Mouse (Mus musculus): ENCODE results near the gene Tdg. TPM values are rescaled to one million over a fixed set of nuclear protein-coding genes. Genes with fewer than 3 reads are reported as not detected.
"Not testable (repeated sequence)": the region's sequence is repeated elsewhere in the genome, so short reads cannot be mapped to it uniquely, and the experiment has no call there.

Gene Tdg
- 117 and 137 TPM in 2 replicates for polyA plus RNA-seq (2012; rRNA removed)

DNA sequence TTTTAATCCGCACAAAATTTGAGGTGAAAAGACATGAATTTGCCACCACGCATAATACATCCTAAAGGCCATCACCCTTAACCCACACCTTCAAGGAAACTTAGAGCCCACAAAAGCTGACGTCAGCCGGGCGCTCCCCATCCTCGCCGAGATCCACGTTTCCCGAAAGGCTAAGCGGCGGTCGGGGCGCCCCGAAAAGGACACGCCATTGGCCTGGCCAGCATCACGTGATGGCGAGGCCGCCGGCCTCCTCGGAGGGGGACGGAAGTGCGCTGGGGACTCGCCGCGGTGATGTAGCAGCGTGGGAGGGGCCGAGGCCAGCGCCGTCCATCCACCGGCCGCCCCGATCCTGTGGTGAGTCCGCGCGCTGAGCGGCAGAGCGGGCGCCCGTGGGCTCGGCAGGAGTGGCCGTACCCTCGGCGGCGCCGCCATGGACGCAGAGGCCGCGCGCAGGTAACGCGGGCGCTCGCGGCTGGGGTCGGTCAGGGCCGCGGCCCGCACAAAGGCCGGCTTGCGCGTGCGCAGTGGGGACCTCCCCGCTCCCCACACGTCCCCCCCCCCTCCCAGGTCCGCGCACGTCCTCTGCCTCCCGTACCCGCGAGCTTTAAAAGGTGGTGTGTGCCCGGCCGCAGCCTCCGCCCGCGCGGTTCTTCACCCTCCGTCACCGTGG lies at the start of gene Tdg:
Gene Tdg, plus strand, starts transcription at position 243 of the 670 bp plus-strand sequence.
- peak; percentile 98 for DNase-seq (ENCODE audit: low read depth)
- peak; percentile 40; the same call in 1 of the 2 replicates for TF ChIP-seq POLR2A (IDR thresholded peaks at IDR 0.05; ENCODE audit: borderline replicate concordance, extremely low read depth, insufficient read depth, insufficient read length, poor library complexity, severe bottlenecking)

DNA sequence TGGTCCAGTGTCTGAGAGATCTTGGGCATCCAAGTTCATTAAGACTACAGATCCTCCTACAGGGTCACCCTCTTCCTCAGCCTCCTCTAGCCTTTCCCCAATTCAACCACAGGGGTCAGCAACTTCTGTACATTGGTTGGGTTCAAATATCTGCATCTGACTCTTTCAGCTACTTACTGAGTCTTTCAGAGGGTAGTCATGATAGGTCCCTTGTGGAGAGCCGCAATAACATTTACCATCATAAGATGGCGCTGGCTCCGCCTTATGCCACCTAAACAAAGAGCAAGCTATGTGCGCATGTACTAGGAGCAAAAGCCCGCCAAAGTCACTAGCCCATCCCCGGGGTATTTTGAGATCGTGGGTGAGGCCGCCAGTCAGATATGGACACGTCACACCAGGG lies 40.0 kb upstream of the Tdg start:
- not testable (repeated sequence) for DNase-seq (ENCODE audit: low read depth)

GRCm38 (mm10) chr10:82594421-82594820 lies 35.2 kb upstream of the Tdg start:
- DNase-seq (ENCODE audit: low read depth) = not testable (repeated sequence)

- DNase-seq (ENCODE audit: low read depth) = peak; percentile 5
- no peak for TF ChIP-seq POLR2A (IDR thresholded peaks at IDR 0.05; ENCODE audit: borderline replicate concordance, extremely low read depth, insufficient read depth, insufficient read length, poor library complexity, severe bottlenecking)
- no peak for TF ChIP-seq CTCF (IDR thresholded peaks at IDR 0.05; ENCODE audit: borderline replicate concordance, extremely low read depth, insufficient read depth, insufficient read length)
Observed at GRCm38 (mm10) chr10:82622235-82622634, 7.4 kb upstream of the Tdg start.

DNA sequence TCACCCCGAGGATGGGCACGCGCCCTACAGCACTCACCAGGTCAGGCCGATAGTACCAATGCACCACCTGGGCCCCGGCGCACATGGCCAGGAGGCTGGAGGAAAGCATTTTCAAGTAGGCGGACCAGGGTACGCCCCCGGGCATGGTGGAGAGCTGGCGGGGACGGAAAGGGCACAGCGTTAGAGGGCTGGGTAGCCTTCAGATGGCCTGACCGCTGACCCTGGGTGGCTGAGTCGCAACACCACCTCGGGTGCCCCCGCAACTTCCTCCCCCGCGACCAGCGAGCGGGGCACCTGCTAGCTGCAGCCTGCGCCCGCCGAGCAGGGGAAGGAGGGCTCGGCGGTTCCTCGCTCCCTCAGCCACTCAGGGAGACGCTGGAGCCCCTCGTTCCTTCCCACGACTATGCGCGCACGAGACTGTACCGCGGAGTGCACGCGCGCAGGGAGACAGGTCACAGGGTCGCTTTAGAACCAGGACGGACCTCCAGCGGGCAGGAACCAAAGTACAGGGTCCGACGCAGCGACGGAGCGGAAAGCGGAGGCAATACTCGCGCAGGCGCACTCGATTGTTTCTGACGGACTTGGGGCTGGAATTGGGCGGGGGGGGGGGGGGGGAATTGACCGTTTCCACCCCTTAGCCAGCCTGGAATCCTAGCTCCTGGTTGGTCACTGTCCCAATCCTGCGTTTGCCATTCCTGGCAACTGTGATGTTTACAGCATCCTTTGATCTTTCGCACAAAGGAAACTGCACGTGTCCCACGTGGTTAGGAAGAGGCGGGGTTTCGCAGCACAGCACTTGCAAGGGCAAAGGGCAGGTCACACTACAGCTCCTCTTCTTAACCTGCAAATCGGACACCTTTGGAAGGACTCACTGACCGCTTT lies 6.7 kb upstream of the Tdg start, which contains the start of gene 1190007I07Rik:
Gene 1190007I07Rik, minus strand, starts transcription at position 558 of the 882 bp plus-strand sequence.
- DNase-seq (ENCODE audit: low read depth) = peak; percentile 97
- TF ChIP-seq CTCF (IDR thresholded peaks at IDR 0.05; ENCODE audit: borderline replicate concordance, extremely low read depth, insufficient read depth, insufficient read length) (peak; percentile 12; the same call in 1 of the 2 replicates), POLR2A (IDR thresholded peaks at IDR 0.05; ENCODE audit: borderline replicate concordance, extremely low read depth, insufficient read depth, insufficient read length, poor library complexity, severe bottlenecking) (no peak)

GRCm38 (mm10) chr10:82623553-82623932 lies 6.1 kb upstream of the Tdg start:
- not testable (repeated sequence) for DNase-seq (ENCODE audit: low read depth)

GRCm38 (mm10) chr10:82629111-82629585 lies 480 bp upstream of the Tdg start:
- DNase-seq (ENCODE audit: low read depth) = no peak
- TF ChIP-seq CTCF (IDR thresholded peaks at IDR 0.05; ENCODE audit: borderline replicate concordance, extremely low read depth, insufficient read depth, insufficient read length) = no peak
- no peak for TF ChIP-seq POLR2A (IDR thresholded peaks at IDR 0.05; ENCODE audit: borderline replicate concordance, extremely low read depth, insufficient read depth, insufficient read length, poor library complexity, severe bottlenecking)

DNA sequence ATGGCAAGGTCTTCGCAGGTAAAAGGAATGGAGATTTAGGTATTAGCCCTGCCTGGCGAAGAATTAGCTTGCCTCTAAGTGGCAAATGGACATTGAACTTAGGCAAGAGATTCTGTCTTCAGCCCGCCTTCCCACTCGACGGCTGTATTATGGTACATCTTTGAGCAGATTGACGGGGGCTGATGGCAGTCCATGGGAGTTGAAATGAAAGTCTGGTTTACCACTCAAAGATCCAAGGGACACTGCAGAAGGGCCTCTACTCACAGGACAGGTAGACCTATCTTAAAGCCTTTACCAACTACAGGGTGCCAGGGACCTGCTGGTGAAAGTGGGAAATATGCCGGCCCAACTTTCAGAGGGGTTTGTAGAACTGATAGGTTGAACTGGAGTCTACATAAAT lies 869 bp downstream of the Tdg start:
- TF ChIP-seq POLR2A (IDR thresholded peaks at IDR 0.05; ENCODE audit: borderline replicate concordance, extremely low read depth, insufficient read depth, insufficient read length, poor library complexity, severe bottlenecking) (no peak), CTCF (IDR thresholded peaks at IDR 0.05; ENCODE audit: borderline replicate concordance, extremely low read depth, insufficient read depth, insufficient read length) (no peak)

DNA sequence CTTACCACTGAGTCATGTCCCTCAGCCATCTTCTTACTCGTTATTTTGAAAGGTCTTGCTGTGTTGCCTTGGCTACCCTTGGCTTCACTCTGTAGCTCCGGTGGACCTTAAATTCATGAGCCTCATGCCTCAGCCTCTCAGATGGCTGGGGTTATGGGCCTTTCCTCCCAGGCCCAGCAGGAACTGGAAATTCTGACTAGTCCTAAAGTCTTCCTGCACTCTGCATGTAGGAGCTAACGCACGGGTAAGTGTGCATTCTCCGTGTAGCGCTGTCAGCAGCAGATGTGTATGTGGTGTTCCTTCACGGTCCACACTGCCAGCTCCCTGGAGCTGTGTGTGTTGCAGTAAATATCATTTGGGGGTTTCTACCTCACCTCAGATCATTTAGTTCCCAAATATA lies 1.5 kb downstream of the Tdg start:
- TF ChIP-seq POLR2A (IDR thresholded peaks at IDR 0.05; ENCODE audit: borderline replicate concordance, extremely low read depth, insufficient read depth, insufficient read length, poor library complexity, severe bottlenecking) (no peak), CTCF (IDR thresholded peaks at IDR 0.05; ENCODE audit: borderline replicate concordance, extremely low read depth, insufficient read depth, insufficient read length) (no peak)
- DNase-seq (ENCODE audit: low read depth) = no peak

More for the DNA sequence above, 869 bp downstream of the Tdg start:
- no peak for DNase-seq (ENCODE audit: low read depth)

GRCm38 (mm10) chr10:82632496-82633280 lies 3.1 kb downstream of the Tdg start:
- TF ChIP-seq POLR2A (IDR thresholded peaks at IDR 0.05; ENCODE audit: borderline replicate concordance, extremely low read depth, insufficient read depth, insufficient read length, poor library complexity, severe bottlenecking) = no peak
- TF ChIP-seq CTCF (IDR thresholded peaks at IDR 0.05; ENCODE audit: borderline replicate concordance, extremely low read depth, insufficient read depth, insufficient read length) = no peak
- DNase-seq (ENCODE audit: low read depth) = no peak

DNA sequence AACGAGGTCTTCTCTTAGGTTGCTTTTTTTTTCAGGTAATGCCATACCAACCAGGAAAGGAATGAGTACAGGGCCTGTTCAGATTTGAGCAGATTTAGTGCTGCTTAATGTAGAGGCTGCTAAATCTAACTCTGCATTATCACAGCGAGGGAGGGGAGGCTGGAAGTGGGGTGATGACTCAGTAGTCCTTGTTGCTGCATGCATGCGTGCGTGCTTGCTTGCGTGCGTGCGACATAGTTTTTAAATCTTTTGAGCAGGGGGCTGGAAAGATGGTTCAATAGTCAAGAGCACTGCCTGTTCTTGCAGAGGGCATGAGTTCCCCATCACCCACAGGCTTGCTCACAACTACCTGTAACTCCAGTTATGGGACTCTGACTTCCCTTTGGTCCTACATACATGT lies 4.7 kb downstream of the Tdg start:
- no peak for DNase-seq (ENCODE audit: low read depth)
- no peak for TF ChIP-seq CTCF (IDR thresholded peaks at IDR 0.05; ENCODE audit: borderline replicate concordance, extremely low read depth, insufficient read depth, insufficient read length)
- TF ChIP-seq POLR2A (IDR thresholded peaks at IDR 0.05; ENCODE audit: borderline replicate concordance, extremely low read depth, insufficient read depth, insufficient read length, poor library complexity, severe bottlenecking) = no peak

DNA sequence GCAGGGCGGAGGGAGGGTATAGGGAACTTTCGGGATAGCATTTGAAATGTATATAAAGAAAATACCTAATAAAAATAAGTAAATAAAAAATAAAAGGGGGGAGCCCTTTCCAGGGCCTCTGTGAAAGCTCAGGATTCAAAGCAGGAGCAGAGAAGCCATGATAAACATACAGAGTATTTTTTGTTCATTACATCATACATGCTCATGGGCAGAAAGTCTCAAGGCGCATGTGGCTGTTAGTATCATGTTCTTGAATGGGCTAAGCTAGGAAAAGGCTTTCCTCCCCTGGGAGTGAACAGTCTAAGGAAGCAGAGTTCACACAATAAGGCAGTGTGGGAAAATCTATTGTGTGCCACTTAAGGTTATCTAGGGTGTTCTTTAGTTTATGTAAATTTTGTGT lies 6.7 kb downstream of the Tdg start:
- DNase-seq (ENCODE audit: low read depth) = no peak
- TF ChIP-seq POLR2A (IDR thresholded peaks at IDR 0.05; ENCODE audit: borderline replicate concordance, extremely low read depth, insufficient read depth, insufficient read length, poor library complexity, severe bottlenecking) (no peak), CTCF (IDR thresholded peaks at IDR 0.05; ENCODE audit: borderline replicate concordance, extremely low read depth, insufficient read depth, insufficient read length) (no peak)
